Mouse (Mus musculus): ENCODE results near the gene Ucp2.

DNA sequence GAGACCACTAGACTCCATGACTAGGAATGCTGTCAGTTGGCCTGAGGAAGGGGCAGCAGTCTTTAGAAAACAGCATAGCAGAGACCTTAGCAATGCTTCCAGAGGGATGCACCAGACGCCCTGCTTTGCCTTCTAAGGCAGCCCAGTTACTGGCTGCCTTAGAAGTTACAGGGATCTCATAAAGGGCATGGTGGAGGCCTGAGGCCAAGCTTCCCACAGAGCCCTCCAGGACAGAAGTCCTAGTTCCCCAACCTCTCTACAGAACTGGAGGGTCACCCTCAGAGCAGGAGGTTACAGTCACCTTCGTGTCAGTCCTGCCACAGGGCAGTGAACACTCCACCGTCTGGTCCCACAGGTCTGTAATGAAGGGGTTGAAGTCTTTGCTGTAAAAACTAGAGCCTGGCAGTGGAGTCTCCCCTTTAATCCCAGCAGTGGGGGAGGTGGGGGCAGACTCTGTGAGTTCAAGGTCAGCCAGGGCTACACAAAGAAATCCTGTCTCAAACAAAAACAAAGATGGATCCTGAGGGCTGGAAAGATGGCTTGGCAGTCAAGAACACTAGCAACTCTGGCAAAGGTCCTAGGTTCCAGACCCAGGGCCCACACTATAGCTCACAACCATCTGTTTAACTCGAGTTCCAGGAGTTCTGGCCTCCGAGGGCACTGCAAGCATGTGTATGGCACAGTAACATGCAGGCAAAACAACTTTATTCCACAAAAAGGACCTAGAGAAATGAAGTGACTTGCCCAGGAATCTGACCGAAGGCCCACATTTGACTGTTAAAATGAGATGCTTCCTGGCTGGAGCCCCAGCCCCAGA lies 8.1 kb downstream of the Ucp2 start:
- TF ChIP-seq POLR2A (IDR thresholded peaks at IDR 0.05; ENCODE audit: borderline replicate concordance, low read depth, low read length) (no peak), CTCF (IDR thresholded peaks at IDR 0.05; ENCODE audit: low read depth, low read length) (no peak)

Data from bone marrow macrophage, adult 2 months (primary cell).